Mouse (Mus musculus): ENCODE measurements around the gene Gm11232. TPM values are rescaled to one million over a fixed set of nuclear protein-coding genes. Genes with fewer than 3 reads are reported as not detected.

Gene Gm11232
- total RNA-seq (2014; rRNA removed) (not detected in 2 replicates), polyA plus RNA-seq (2012; rRNA removed) (not detected in 2 replicates)

DNA sequence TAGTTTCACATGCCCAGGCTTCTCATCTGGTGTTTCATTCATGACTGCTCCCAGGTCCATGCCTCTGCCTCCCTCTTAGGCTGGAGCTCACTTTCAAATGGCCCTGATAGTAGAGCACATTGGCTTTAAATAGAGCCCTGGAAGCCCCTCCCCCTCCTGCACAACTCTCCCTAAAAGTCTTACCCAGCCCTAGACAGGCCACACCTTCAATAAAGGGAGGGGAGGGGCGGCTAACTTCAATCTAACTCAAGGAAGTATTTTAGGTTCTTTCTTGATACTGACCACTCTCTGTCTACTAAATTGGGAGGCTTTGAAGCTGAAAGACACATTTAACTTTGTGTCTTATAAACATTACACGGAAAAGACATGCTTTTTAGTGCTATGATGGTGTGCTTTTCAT, at the start of gene Gm11232:
Gm11232 (minus strand) TSS at position 101 of the 400 bp plus-strand sequence.
- H3K79me2 ChIP-seq (ENCODE audit: control insufficient read depth, insufficient read depth, low read length): no peaks in the 10 kb centered on the region
- no peaks in the 10 kb centered on the region for H3K4me1 ChIP-seq (ENCODE audit: control insufficient read depth, insufficient read depth, low read length)
- H3K27me3 ChIP-seq (ENCODE audit: control insufficient read depth, insufficient read depth, low read length): no peaks in the 10 kb centered on the region
- WGBS: 74% methylated on average over 2 of the region's 2 CpGs
- no peak within 1 kb of the TSS for H3K27ac ChIP-seq (replicated peaks; ENCODE audit: insufficient read depth, low read depth, low read length)
- DNase-seq (ENCODE audit: extremely low read depth, low read depth, low spot score): no peak
- no peaks in the 10 kb centered on the region for H3K36me3 ChIP-seq (ENCODE audit: control insufficient read depth, insufficient read depth, low read length)
- TF ChIP-seq POLR2A (IDR thresholded peaks at IDR 0.05; ENCODE audit: extremely low read depth, insufficient read depth, low read length): no peak
- no peak for TF ChIP-seq CTCF (IDR thresholded peaks at IDR 0.05; ENCODE audit: low read depth, low read length)
- H3K4me3 ChIP-seq (ENCODE audit: insufficient read depth, low read depth, low read length): no peak within 1 kb of the TSS
- H3K9ac ChIP-seq (ENCODE audit: low read depth, low read length): no peak within 1 kb of the TSS

DNA sequence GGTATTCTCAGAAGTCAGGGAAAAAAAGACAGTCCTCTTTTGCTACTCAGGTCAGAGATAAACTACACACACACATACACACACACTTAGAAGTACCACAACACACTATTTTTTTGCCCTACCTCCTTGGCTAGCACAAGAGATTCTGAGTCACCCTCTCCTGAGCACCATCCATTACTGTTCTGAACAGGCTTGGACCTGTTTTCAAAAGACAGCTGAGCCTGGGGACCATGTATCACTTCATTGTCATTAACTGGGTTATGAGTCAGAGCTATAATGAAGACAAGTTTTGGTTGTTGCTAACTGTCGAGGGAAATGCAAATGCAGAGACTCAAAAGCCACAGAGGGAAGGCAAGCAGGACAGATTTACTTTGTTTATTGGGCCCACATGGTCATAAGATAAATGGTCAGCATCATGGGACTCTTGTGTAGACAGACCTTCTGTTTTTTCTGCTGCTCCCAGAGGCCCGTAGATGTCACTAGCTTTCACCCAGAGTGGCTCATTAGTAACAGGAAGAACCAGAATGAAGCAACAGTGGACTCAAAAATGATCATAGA, 48.3 kb upstream of the Gm11232 start:
- 80% methylated on average over 2 of the region's 2 CpGs for WGBS
- Histone ChIP-seq H3K4me3 (ENCODE audit: insufficient read depth, low read depth, low read length) (no peak overlapping the region), H3K9ac (ENCODE audit: low read depth, low read length) (no peak overlapping the region), H3K4me1 (ENCODE audit: control insufficient read depth, insufficient read depth, low read length) (no peaks in the 10 kb centered on the region; the same call in 1 of the 2 replicates), H3K27me3 (ENCODE audit: control insufficient read depth, insufficient read depth, low read length) (no peaks in the 10 kb centered on the region; the same call in 1 of the 2 replicates), H3K27ac (replicated peaks; ENCODE audit: insufficient read depth, low read depth, low read length) (no peak overlapping the region), H3K79me2 (ENCODE audit: control insufficient read depth, insufficient read depth, low read length) (no peaks in the 10 kb centered on the region), H3K36me3 (ENCODE audit: control insufficient read depth, insufficient read depth, low read length) (no peaks in the 10 kb centered on the region)
- DNase-seq (ENCODE audit: extremely low read depth, low read depth, low spot score): no peak
- TF ChIP-seq POLR2A (IDR thresholded peaks at IDR 0.05; ENCODE audit: extremely low read depth, insufficient read depth, low read length): no peak
- TF ChIP-seq CTCF (IDR thresholded peaks at IDR 0.05; ENCODE audit: low read depth, low read length): no peak

DNA sequence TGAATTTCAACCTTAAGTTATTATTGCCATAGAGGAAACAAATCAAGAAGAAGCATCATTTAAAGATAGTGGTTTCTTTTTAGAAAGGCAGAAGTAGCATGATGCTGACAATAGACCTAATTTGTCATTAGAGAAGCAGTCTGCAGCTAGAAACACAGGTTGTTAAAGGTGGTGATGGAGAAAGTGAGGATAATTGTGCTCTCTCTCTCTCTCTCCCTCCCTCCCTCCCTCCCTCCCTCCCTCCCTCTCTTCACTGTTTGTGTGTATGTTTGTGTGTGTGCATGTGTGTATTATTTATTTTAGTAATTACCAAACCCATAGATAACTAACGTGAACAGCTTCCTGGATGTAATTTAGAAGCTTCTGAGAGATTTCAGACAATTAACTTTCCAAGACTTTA, 7.8 kb upstream of the Gm11232 start:
- Histone ChIP-seq H3K9ac (ENCODE audit: low read depth, low read length) (no peak overlapping the region), H3K79me2 (ENCODE audit: control insufficient read depth, insufficient read depth, low read length) (no peaks in the 10 kb centered on the region), H3K4me3 (ENCODE audit: insufficient read depth, low read depth, low read length) (no peak overlapping the region), H3K36me3 (ENCODE audit: control insufficient read depth, insufficient read depth, low read length) (no peaks in the 10 kb centered on the region), H3K27ac (replicated peaks; ENCODE audit: insufficient read depth, low read depth, low read length) (no peak overlapping the region), H3K27me3 (ENCODE audit: control insufficient read depth, insufficient read depth, low read length) (no peaks in the 10 kb centered on the region), H3K4me1 (ENCODE audit: control insufficient read depth, insufficient read depth, low read length) (no peaks in the 10 kb centered on the region)
- no peak for DNase-seq (ENCODE audit: extremely low read depth, low read depth, low spot score)
- WGBS: 70% methylated on average over 1 of the region's 1 CpGs
- TF ChIP-seq POLR2A (IDR thresholded peaks at IDR 0.05; ENCODE audit: extremely low read depth, insufficient read depth, low read length) (no peak), CTCF (IDR thresholded peaks at IDR 0.05; ENCODE audit: low read depth, low read length) (no peak)

DNA sequence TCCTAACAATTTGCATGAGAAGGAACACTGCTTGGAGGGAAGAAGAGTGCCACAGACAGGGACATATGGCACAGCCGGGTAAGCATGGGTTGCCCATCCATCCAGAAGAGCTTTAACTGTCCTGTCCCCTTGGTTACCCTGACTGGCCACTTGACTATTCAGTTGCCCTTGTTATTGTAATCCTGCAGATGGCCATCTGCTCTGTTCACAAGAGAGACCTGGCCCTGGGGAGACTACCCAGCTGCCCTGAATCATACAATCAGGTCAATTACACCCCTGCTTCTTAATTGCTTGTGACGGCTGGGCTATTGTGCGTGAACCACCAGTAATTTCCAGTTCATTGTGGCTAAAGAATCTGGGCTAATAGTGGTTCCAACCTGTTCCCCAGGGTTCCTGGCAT, 7.3 kb upstream of the Gm11232 start:
- H3K9ac ChIP-seq (ENCODE audit: low read depth, low read length): no peak overlapping the region
- H3K4me3 ChIP-seq (ENCODE audit: insufficient read depth, low read depth, low read length): no peak overlapping the region
- H3K79me2 ChIP-seq (ENCODE audit: control insufficient read depth, insufficient read depth, low read length): no peaks in the 10 kb centered on the region
- TF ChIP-seq CTCF (IDR thresholded peaks at IDR 0.05; ENCODE audit: low read depth, low read length) (no peak), POLR2A (IDR thresholded peaks at IDR 0.05; ENCODE audit: extremely low read depth, insufficient read depth, low read length) (no peak)
- H3K27ac ChIP-seq (replicated peaks; ENCODE audit: insufficient read depth, low read depth, low read length): no peak overlapping the region
- H3K4me1 ChIP-seq (ENCODE audit: control insufficient read depth, insufficient read depth, low read length): no peaks in the 10 kb centered on the region
- no peaks in the 10 kb centered on the region for H3K27me3 ChIP-seq (ENCODE audit: control insufficient read depth, insufficient read depth, low read length)
- no peak for DNase-seq (ENCODE audit: extremely low read depth, low read depth, low spot score)
- 96% methylated on average over 3 of the region's 3 CpGs for WGBS
- H3K36me3 ChIP-seq (ENCODE audit: control insufficient read depth, insufficient read depth, low read length): no peaks in the 10 kb centered on the region

DNA sequence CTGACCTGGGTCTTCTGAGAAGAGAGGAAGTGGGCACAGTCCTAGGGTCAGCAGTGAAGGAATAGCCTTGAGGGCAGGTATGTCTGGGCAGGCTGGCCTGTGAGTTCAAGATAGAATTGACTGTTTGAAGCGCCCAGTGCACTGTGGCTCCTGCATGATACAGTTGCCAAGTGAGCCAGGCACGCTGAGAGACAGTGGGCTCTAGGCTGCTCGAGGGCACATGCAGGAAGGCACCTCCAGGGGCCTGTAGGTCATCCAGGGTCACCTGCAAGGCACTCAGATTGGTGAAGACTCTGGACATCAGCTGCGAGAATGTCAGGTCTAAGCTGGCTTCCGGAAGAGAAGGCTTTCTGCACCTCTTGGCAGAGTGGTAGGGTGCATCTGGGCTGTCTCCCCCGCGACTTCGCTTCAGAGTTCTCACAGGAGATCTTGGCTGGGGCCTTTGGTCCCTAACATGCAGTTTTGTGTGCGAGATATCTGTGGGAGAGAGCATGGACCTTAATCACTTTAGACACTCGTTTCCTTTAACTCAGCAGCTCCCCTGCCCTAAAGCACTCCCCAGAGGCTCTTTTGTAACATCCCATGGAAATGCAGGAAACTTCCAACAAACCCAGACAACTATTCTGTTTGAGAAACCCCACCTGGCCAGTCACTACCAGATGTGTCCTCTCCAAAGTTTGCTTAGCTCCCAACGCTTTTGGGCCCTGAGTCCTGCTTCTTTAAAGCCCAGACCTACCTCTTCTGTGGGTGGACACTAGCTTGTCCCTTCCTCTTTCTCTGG, 1.1 kb downstream of the Gm11232 start:
- DNase-seq (ENCODE audit: extremely low read depth, low read depth, low spot score): no peak

DNA sequence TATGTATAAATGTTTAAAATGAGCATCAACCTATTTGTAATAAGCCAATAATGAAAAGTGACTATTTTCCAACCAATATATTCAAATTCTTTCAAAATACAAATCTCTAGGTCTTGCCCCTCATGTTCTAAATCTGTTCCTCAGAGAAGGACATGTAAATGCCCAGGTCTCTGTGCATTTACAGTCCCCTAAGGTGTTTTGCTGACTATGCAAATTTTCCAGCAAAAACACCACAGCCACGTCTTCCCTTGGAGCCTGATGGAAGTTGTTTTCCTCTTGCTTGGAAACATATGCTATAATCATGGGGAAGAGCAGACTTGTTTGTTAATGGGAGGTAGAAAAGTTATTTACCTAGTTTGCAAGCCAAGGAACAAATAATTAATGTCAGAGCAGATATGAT, 12.0 kb downstream of the Gm11232 start:
- no peaks in the 10 kb centered on the region for H3K27me3 ChIP-seq (ENCODE audit: control insufficient read depth, insufficient read depth, low read length)
- no peaks in the 10 kb centered on the region for H3K79me2 ChIP-seq (ENCODE audit: control insufficient read depth, insufficient read depth, low read length)
- DNase-seq (ENCODE audit: extremely low read depth, low read depth, low spot score): no peak
- 64% methylated on average over 1 of the region's 1 CpGs for WGBS
- no peaks in the 10 kb centered on the region for H3K36me3 ChIP-seq (ENCODE audit: control insufficient read depth, insufficient read depth, low read length)
- no peak overlapping the region for H3K9ac ChIP-seq (ENCODE audit: low read depth, low read length)
- no peak overlapping the region for H3K4me3 ChIP-seq (ENCODE audit: insufficient read depth, low read depth, low read length)
- no peak overlapping the region for H3K27ac ChIP-seq (replicated peaks; ENCODE audit: insufficient read depth, low read depth, low read length)
- H3K4me1 ChIP-seq (ENCODE audit: control insufficient read depth, insufficient read depth, low read length): no peaks in the 10 kb centered on the region
- TF ChIP-seq POLR2A (IDR thresholded peaks at IDR 0.05; ENCODE audit: extremely low read depth, insufficient read depth, low read length): no peak
- TF ChIP-seq CTCF (IDR thresholded peaks at IDR 0.05; ENCODE audit: low read depth, low read length): no peak

More for the DNA sequence above, 1.1 kb downstream of the Gm11232 start:
- H3K27ac ChIP-seq (replicated peaks; ENCODE audit: insufficient read depth, low read depth, low read length): no peak overlapping the region
- no peak for TF ChIP-seq CTCF (IDR thresholded peaks at IDR 0.05; ENCODE audit: low read depth, low read length)
- no peak for TF ChIP-seq POLR2A (IDR thresholded peaks at IDR 0.05; ENCODE audit: extremely low read depth, insufficient read depth, low read length)
- H3K9ac ChIP-seq (ENCODE audit: low read depth, low read length): no peak overlapping the region
- H3K4me1 ChIP-seq (ENCODE audit: control insufficient read depth, insufficient read depth, low read length): no peaks in the 10 kb centered on the region
- H3K36me3 ChIP-seq (ENCODE audit: control insufficient read depth, insufficient read depth, low read length): no peaks in the 10 kb centered on the region
- no peaks in the 10 kb centered on the region for H3K79me2 ChIP-seq (ENCODE audit: control insufficient read depth, insufficient read depth, low read length)
- WGBS: 79% methylated on average over 11 of the region's 11 CpGs
- H3K27me3 ChIP-seq (ENCODE audit: control insufficient read depth, insufficient read depth, low read length): no peaks in the 10 kb centered on the region
- H3K4me3 ChIP-seq (ENCODE audit: insufficient read depth, low read depth, low read length): no peak overlapping the region
